Mouse (Mus musculus) c-Kit-negative CD71-positive TER-119-positive erythroid progenitor cells, embryonic 14.5 days (primary cell): ENCODE measurements around the gene S100pbp.

Source experiments
- DNase-seq: peaks from one replicate; pipeline ENCODE4 v3.0.0-alpha.2; 2013; ENCODE audit warnings: low read depth, low spot score

S100pbp gene

GRCm38 (mm10) chr4:129130755-129131303 lies 58.7 kb downstream of the S100pbp start:
- no peak for DNase-seq

- DNase-seq: peak; percentile 25
These were observed 59.4 kb downstream of the S100pbp start for GRCm38 (mm10) chr4:129130149-129130548.

- no peak for DNase-seq
These were observed 60.1 kb downstream of the S100pbp start for GRCm38 (mm10) chr4:129129387-129129786.

GRCm38 (mm10) chr4:129128582-129129338 lies 60.8 kb downstream of the S100pbp start:
- no peak for DNase-seq

DNA sequence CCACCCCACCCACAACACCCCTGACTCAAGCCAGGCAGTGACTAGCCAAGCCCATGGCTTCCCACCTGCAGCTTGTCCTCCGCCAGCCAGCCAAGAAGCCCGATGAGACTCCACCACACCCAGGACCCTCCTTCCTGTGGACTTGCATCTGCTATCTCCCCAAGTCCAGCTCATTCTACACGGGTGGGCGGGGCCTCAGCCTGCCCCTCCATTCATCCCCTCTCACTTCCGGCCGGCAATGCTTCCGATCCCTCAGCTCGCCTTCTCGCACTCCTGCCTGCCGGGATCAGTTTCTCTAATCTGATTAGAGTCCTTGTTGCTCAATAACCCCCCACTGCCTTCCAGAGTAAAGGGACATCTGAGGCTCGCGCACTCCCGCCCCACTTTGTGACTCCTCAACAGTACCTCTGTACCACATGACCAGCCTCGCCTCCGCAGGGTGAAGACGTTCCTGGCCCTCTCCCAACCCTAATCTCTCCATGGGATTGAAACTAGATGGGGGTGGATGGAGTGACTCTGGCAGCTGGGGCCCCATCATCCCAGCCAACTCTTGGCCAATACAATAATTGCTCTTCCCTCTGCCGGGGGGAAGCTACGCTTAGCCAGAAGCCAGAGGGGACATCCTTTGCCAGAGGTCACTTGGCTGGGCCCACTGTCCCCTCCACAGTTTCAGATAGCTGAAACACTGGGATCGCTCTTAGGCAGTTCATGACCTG lies 63.6 kb downstream of the S100pbp start:
- no peak for DNase-seq

DNA sequence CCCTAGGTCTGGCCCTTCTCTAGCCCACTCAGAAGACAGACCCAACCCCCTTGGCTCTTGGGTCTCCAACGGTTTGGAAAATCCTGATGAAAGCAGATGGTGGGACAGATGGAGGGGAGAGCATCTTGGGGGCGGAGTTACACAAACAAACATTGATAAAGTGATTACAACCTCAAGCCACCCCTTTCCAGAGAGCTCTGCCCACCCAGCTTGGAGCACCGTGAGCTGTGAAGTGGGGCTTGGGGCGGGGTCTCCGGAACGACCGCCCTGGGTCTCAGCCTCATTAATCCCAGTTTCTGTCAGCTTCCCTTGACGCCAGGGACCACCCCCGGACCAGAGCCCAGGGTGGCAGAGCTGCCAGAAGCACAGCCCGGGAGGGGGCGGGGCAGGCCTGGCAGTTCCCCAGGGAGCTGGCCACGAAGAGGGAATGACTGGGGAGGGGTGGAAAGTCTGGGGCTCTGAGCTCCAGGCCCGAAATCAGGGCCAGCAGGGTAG lies 64.8 kb downstream of the S100pbp start:
- no peak for DNase-seq

GRCm38 (mm10) chr4:129122719-129123118 lies 66.8 kb downstream of the S100pbp start:
- DNase-seq: no peak

- no peak for DNase-seq
These were observed 67.4 kb downstream of the S100pbp start for GRCm38 (mm10) chr4:129122107-129122506.

DNA sequence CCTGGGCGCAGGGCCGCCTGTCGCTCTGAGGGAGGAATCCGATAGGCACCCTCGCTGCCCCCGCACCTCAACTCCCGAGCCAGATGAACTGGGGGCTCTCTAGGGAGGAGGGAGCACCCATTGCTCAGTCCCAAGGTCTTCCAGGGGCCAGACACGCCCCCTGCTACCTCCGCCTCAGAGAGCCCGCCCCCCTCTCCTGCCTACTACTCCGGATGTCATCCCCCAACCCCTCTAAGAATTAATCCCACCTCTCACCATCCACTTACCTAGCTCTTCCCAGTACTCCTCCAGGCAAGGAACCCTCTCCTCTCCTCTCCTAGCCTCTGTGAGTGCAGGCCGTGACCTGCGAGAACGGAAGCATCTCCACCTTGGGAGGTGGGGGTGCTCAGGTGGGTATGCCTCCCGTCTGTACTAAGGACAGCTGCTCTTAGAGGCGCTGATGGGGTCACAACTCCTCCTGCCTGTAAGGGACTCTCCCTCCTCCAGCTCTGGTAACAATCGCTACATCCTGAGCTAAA lies 67.9 kb downstream of the S100pbp start, which contains the start of gene Hpca:
Gene Hpca (minus strand): TSS at position 468 of the 518 bp plus-strand sequence.
- DNase-seq: no peak

GRCm38 (mm10) chr4:129120520-129121445 lies 68.7 kb downstream of the S100pbp start:
- DNase-seq: no peak

DNA sequence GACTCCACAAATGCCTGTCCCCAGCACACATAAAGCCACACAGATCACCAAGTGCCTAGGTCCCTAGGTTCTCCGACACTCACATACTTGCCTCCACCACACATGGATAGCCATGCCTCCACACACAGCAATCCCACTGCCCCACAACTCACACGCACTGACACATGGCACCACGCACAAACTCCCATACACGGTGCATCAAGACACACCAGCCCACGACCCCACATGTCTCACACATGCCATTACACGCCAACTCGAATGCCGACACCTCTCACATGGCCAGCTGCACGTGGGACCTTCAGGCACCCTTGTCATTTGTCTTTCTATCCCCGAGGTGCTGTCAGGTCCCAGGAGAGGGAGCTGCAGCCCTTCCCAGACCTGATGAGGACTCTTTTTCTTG lies 69.8 kb downstream of the S100pbp start:
- DNase-seq: no peak

DNA sequence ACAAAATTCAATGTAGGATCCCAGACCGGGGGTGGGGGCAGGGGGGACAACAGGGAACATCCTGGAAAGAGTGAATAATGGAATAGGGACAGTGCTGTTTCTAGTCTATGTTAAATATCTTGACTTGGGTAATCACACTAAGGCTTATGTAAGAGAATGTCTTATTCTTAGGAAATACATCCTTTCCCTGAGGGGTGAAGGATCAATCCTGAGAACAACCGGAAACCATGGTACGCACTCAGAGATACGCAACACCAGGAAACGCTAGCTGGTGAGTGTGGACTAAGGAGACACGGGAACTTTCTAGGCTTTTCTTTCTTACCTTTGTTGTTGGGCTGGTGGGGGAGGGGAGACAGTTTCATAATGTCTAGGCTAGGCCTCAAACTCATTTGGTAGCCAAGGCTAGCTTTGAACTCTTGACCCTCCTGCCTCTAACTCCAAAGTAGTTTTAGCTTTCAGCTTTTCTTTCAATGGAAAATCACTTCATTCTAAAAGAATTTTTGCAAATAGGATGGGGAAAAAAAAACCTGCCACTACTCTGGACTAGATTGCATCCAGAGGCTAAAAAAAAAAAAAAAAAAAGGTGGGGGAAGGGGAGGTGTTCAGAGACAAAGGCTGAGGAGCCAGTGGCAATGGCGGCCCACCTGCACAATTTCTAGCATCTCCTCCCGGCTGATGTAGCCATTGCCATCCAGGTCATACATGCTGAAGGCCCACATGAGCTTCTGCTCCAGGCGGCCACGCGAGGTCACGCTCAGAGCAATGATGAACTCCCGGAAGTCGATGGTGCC lies 71.6 kb downstream of the S100pbp start:
- DNase-seq: no peak

- DNase-seq: no peak
These were observed 72.8 kb downstream of the S100pbp start for GRCm38 (mm10) chr4:129116703-129117102.

GRCm38 (mm10) chr4:129113083-129113988 lies 76.2 kb downstream of the S100pbp start:
- peak; percentile 40 for DNase-seq

DNA sequence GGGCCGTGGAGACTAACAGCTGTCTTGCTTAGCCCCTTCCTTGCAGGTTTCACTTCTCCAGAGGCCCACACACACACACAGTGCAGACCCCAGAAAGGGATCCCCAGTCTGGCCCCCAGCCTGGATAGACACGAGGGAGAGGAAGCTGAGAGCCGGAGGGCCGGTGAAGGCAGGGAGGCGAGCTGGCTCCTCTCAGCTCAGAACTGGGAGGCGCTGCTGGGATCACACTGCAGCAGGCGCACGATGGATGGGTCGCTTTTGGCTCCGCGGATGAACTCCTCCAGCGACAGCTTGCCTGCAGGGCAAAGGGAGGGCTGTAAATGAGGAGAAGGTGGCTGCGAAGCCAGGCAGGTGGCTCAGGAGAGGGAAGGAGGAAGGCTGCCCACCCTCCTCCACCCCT lies 77.3 kb downstream of the S100pbp start:
- DNase-seq: no peak

GRCm38 (mm10) chr4:129111350-129111749 lies 78.2 kb downstream of the S100pbp start:
- no peak for DNase-seq

- no peak for DNase-seq
These were observed 78.7 kb downstream of the S100pbp start for GRCm38 (mm10) chr4:129110804-129111203.

GRCm38 (mm10) chr4:129108624-129109023 lies 80.9 kb downstream of the S100pbp start:
- no peak for DNase-seq

GRCm38 (mm10) chr4:129107348-129107899 lies 82.1 kb downstream of the S100pbp start:
- DNase-seq: no peak
